Mouse (Mus musculus): ENCODE results near the gene Gm8229.
"Not testable (repeated sequence)": the region's sequence is repeated elsewhere in the genome, so short reads cannot be mapped to it uniquely, and the experiment has no call there.

DNA sequence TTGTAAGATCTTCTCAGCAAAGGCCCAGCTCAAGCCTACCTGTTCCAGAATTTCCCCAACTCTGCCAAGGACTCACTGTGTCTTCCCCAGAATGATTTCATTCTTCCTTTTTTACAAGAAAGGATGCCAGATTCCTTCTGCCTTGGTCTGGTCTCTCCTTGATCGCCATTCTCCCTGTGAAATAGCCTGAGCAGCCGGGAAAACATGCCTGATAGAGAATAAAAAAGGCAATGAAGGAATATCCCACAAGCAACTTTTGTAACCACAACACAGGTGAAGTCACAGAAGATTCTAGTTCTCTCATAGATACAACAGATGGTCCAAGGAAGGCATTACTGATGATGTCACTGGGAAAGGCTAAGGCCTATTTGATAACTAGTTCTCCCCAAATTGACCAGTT, 45.4 kb downstream of the Gm8229 start, which contains the start of gene Gm3371:
- TF ChIP-seq CTCF (IDR thresholded peaks at IDR 0.05; ENCODE audit: control insufficient read depth, insufficient read depth, insufficient read length); USF1 (IDR thresholded peaks at IDR 0.05; ENCODE audit: low read depth): not testable (repeated sequence)
